Mouse (Mus musculus) MEL (cell line): ENCODE measurements around the gene Aldh1a1. TPM values are rescaled to one million over a fixed set of nuclear protein-coding genes. Genes with fewer than 3 reads are reported as not detected.

Experiments
- DNase-seq: peaks from one replicate; pipeline ENCODE4 v3.0.0; 2011; ENCODE audit warnings: low read depth, low spot score
- H3K27ac ChIP-seq: 2 replicates; pipeline ENCODE4 v1.5.1; 2012; ENCODE audit warnings: low read depth, mild to moderate bottlenecking, control low read depth, low read length, moderate library complexity; ENCODE audit not compliant: control insufficient read depth
- H3K27me3 ChIP-seq, 2 experiments: fragments of 150-350 bp in 1 of 2; sonication (generic) in 1 of 2; 2 replicates each; pipeline ENCODE4 v1.6.1; 2012; ENCODE audit warnings: low read length in 2 of 2, mild to moderate bottlenecking in 2 of 2, improper control_type of control experiment in 1 of 2, moderate library complexity in 1 of 2; ENCODE audit not compliant: insufficient read depth in 2 of 2, control insufficient read depth in 1 of 2
- H3K36me3 ChIP-seq, 2 experiments: 2 replicates each; pipeline ENCODE4 v1.6.1; 2012 to 2014; ENCODE audit warnings: low read length in 2 of 2, improper control_type of control experiment in 1 of 2, inconsistent platforms in 1 of 2, mild to moderate bottlenecking in 1 of 2; ENCODE audit not compliant: insufficient read depth in 2 of 2, control insufficient read depth in 1 of 2
- H3K4me1 ChIP-seq, 2 experiments: fragments of 150-350 bp in 1 of 2; sonication (generic) in 1 of 2; 2 replicates each; pipeline ENCODE4 v1.6.1; 2012; ENCODE audit warnings: low read length in 2 of 2, improper control_type of control experiment in 1 of 2, mild to moderate bottlenecking in 1 of 2; ENCODE audit not compliant: insufficient read depth in 2 of 2, control insufficient read depth in 1 of 2
- H3K4me3 ChIP-seq, 2 experiments: fragments of 150-350 bp in 1 of 2; sonication (generic) in 1 of 2; 2 replicates each; pipeline ENCODE4 v1.5.1; 2012; ENCODE audit warnings: low read depth in 2 of 2, low read length in 2 of 2, mild to moderate bottlenecking in 2 of 2, moderate library complexity in 2 of 2, control low read depth in 1 of 2, improper control_type of control experiment in 1 of 2; ENCODE audit not compliant: control insufficient read depth in 1 of 2, insufficient read depth in 1 of 2
- H3K79me2 ChIP-seq: 2 replicates; pipeline ENCODE4 v1.6.1; 2012; ENCODE audit warnings: mild to moderate bottlenecking, low read length, moderate library complexity; ENCODE audit not compliant: control insufficient read depth, poor library complexity, insufficient read depth
- H3K9ac ChIP-seq: 2 replicates; pipeline ENCODE4 v1.6.1; 2012; ENCODE audit warnings: low read depth, mild to moderate bottlenecking, control low read depth, low read length, moderate library complexity; ENCODE audit not compliant: control insufficient read depth, poor library complexity, severe bottlenecking
- H3K9me3 ChIP-seq: fragments of 150-350 bp; sonication (generic); replicated peaks from 2 replicates; pipeline ENCODE4 v1.6.1; 2012; ENCODE audit warnings: mild to moderate bottlenecking, low read length, improper control_type of control experiment, moderate library complexity; ENCODE audit not compliant: insufficient read depth
- CHD1 ChIP-seq: IDR thresholded peaks from 2 replicates; pipeline ENCODE4 v1.6.1; 2012; ENCODE audit warnings: low read depth, mild to moderate bottlenecking, inconsistent platforms, low read length, improper control_type of control experiment
- CHD2 ChIP-seq: IDR thresholded peaks from 2 replicates; pipeline ENCODE4 v1.6.1; 2011; ENCODE audit warnings: low read length, improper control_type of control experiment
- CTCF ChIP-seq, 3 experiments: IDR thresholded peaks in 2 of 3; conservative IDR thresholded peaks in 1 of 3; 2 replicates each; pipeline ENCODE4 v1.5.1; 2011 to 2012; ENCODE audit warnings: low read length in 3 of 3, low read depth in 2 of 3, mild to moderate bottlenecking in 2 of 3, improper control_type of control experiment in 1 of 3, inconsistent platforms in 1 of 3, mixed read lengths in 1 of 3, moderate library complexity in 1 of 3; ENCODE audit not compliant: control insufficient read depth in 1 of 3, insufficient read depth in 1 of 3, poor library complexity in 1 of 3, severe bottlenecking in 1 of 3
- E2F4 ChIP-seq: IDR thresholded peaks from 2 replicates; pipeline ENCODE4 v1.6.1; 2011; ENCODE audit warnings: low read depth, low read length, improper control_type of control experiment, borderline replicate concordance
- ELF1 ChIP-seq: IDR thresholded peaks from 2 replicates; pipeline ENCODE4 v1.6.1; 2014; ENCODE audit warnings: low read depth, mild to moderate bottlenecking, inconsistent platforms, low read length, improper control_type of control experiment, moderate library complexity
- ETS1 ChIP-seq: IDR thresholded peaks from 2 replicates; pipeline ENCODE4 v1.6.1; 2012; ENCODE audit warnings: low read depth, mild to moderate bottlenecking, inconsistent platforms, low read length, improper control_type of control experiment, moderate library complexity
- GABPA ChIP-seq: IDR thresholded peaks from 2 replicates; pipeline ENCODE4 v1.6.1; 2012; ENCODE audit warnings: low read depth, mild to moderate bottlenecking, inconsistent platforms, low read length, improper control_type of control experiment, moderate library complexity
- GATA1 ChIP-seq: IDR thresholded peaks from 2 replicates; pipeline ENCODE4 v1.6.1; 2011; ENCODE audit warnings: low read depth, low read length, improper control_type of control experiment
- HCFC1 ChIP-seq: IDR thresholded peaks from 2 replicates; pipeline ENCODE4 v1.6.1; 2012; ENCODE audit warnings: low read depth, mild to moderate bottlenecking, inconsistent platforms, low read length, improper control_type of control experiment, moderate library complexity
- JUND ChIP-seq: IDR thresholded peaks from 2 replicates; pipeline ENCODE4 v1.6.1; 2011; ENCODE audit warnings: low read depth, mild to moderate bottlenecking, improper control_type of control experiment, low read length
- KAT2A ChIP-seq: conservative IDR thresholded peaks from 2 replicates; pipeline ENCODE4 v1.6.1; 2012; ENCODE audit warnings: low read depth, low read length, improper control_type of control experiment, inconsistent platforms
- MAX ChIP-seq: IDR thresholded peaks from 2 replicates; pipeline ENCODE4 v1.6.1; 2011; ENCODE audit warnings: low read length, improper control_type of control experiment
- MEF2A ChIP-seq: IDR thresholded peaks from 2 replicates; pipeline ENCODE4 v1.6.1; 2014; ENCODE audit warnings: low read depth, mild to moderate bottlenecking, inconsistent platforms, low read length, improper control_type of control experiment; ENCODE audit not compliant: poor library complexity, insufficient replicate concordance, severe bottlenecking; ENCODE audit errors: extremely low read depth
- MYC ChIP-seq: IDR thresholded peaks from 2 replicates; pipeline ENCODE4 v1.6.1; 2011; ENCODE audit warnings: low read depth, mild to moderate bottlenecking, low read length, improper control_type of control experiment, moderate library complexity
- POLR2A ChIP-seq, 2 experiments: IDR thresholded peaks; 2 replicates each; pipeline ENCODE4 v1.6.1; 2011 to 2012; ENCODE audit warnings: low read length in 2 of 2, mild to moderate bottlenecking in 2 of 2, control low read depth in 1 of 2, improper control_type of control experiment in 1 of 2, low read depth in 1 of 2, moderate library complexity in 1 of 2; ENCODE audit not compliant: control insufficient read depth in 1 of 2, insufficient read depth in 1 of 2, poor library complexity in 1 of 2
- POLR2AphosphoS2 ChIP-seq: IDR thresholded peaks from 2 replicates; pipeline ENCODE4 v1.6.1; 2011; ENCODE audit warnings: low read length, improper control_type of control experiment
- POLR2AphosphoS5 ChIP-seq: IDR thresholded peaks from 2 replicates; pipeline ENCODE4 v1.6.1; 2012; ENCODE audit warnings: low read depth, borderline replicate concordance, mild to moderate bottlenecking, inconsistent platforms, low read length, moderate library complexity, mixed read lengths
- RAD21 ChIP-seq: IDR thresholded peaks from 2 replicates; pipeline ENCODE4 v1.6.1; 2011; ENCODE audit warnings: mild to moderate bottlenecking, low read depth, low read length, improper control_type of control experiment
- SMC3 ChIP-seq: IDR thresholded peaks from 2 replicates; pipeline ENCODE4 v1.6.1; 2011; ENCODE audit warnings: low read depth, low read length, improper control_type of control experiment
- USF1 ChIP-seq: IDR thresholded peaks from 2 replicates; pipeline ENCODE4 v1.6.1; 2014; ENCODE audit warnings: low read depth, mild to moderate bottlenecking, inconsistent platforms, low read length, improper control_type of control experiment, moderate library complexity
- USF2 ChIP-seq, 2 experiments: IDR thresholded peaks; 2 replicates each; pipeline ENCODE4 v1.6.1; 2011 to 2012; ENCODE audit warnings: improper control_type of control experiment in 2 of 2, low read length in 2 of 2, borderline replicate concordance in 1 of 2, inconsistent platforms in 1 of 2, low read depth in 1 of 2, mild to moderate bottlenecking in 1 of 2; ENCODE audit not compliant: insufficient read depth in 1 of 2
- ZKSCAN1 ChIP-seq: IDR thresholded peaks from 2 replicates; pipeline ENCODE4 v1.6.1; 2012; ENCODE audit warnings: low read depth, mild to moderate bottlenecking, inconsistent platforms, low read length, improper control_type of control experiment, moderate library complexity
- ZMIZ1 ChIP-seq: IDR thresholded peaks from 2 replicates; pipeline ENCODE4 v1.6.1; 2012; ENCODE audit warnings: low read depth, mild to moderate bottlenecking, inconsistent platforms, low read length, improper control_type of control experiment, moderate library complexity
- ZNF384 ChIP-seq: IDR thresholded peaks from 2 replicates; pipeline ENCODE4 v1.6.1; 2012; ENCODE audit warnings: low read depth, mild to moderate bottlenecking, inconsistent platforms, low read length, improper control_type of control experiment
- polyA plus RNA-seq, 2 experiments: library from polyadenylated mRNA; stranded (reverse) in 1 of 2; unstranded in 1 of 2; fragments of >175 nt in 1 of 2; fragments of >200 nt in 1 of 2; gene quantifications; 2 replicates each; pipeline versions ENCODE4 v1.2.1 to v1.2.4; 2012; ENCODE audit warnings: low replicate concordance in 2 of 2, low read depth in 1 of 2; ENCODE audit not compliant: insufficient read length in 2 of 2, insufficient read depth in 1 of 2, missing spikeins in 1 of 2
- total RNA-seq: library from RNA; depleted of rRNA; stranded (reverse); fragments of 300-350 nt; gene quantifications from 2 replicates; pipeline ENCODE4 v1.2.3, GENCODE M21; 2012; rRNA removed

Gene Aldh1a1
- total RNA-seq (6.3 and 10.3 TPM in 2 replicates), polyA plus RNA-seq (1 to 10 TPM in 1 of 2 experiments, not detected in 1; 2.3 TPM)

- Histone ChIP-seq H3K79me2 (no peaks in the 10 kb centered on the region), H3K9ac (no peak within 1 kb of the TSS), H3K9me3 (no peaks in the 10 kb centered on the region), H3K27ac (no peak within 1 kb of the TSS), H3K4me1 (no peaks in the 10 kb centered on the region), H3K4me3 (no peak within 1 kb of the TSS), H3K36me3 (no peaks in the 10 kb centered on the region), H3K27me3 (no peaks in the 10 kb centered on the region)
- DNase-seq, result no peak
- no peak for TF ChIP-seq ZNF384
- TF ChIP-seq POLR2A (IDR thresholded peaks at IDR 0.05; ENCODE audit: control insufficient read depth in 1 of 2, insufficient read depth in 1 of 2, low read depth in 1 of 2, low read length in 2 of 2, poor library complexity in 1 of 2), result no peak
- TF ChIP-seq KAT2A, result no peak
- TF ChIP-seq SMC3, result no peak
- no peak for TF ChIP-seq RAD21
- TF ChIP-seq MYC, result no peak
- no peak for TF ChIP-seq CHD1
- TF ChIP-seq USF2 (IDR thresholded peaks at IDR 0.05; ENCODE audit: borderline replicate concordance in 1 of 2, insufficient read depth in 1 of 2, low read depth in 1 of 2, low read length in 2 of 2), result no peak
- TF ChIP-seq JUND, result no peak
- no peak for TF ChIP-seq E2F4
- TF ChIP-seq CTCF (IDR thresholded peaks at IDR 0.05 in 2 of 3, conservative IDR thresholded peaks at IDR 0.05 in 1 of 3; ENCODE audit: control insufficient read depth in 1 of 3, insufficient read depth in 1 of 3, low read depth in 2 of 3, low read length in 3 of 3, poor library complexity in 1 of 3, severe bottlenecking in 1 of 3), result no peak
- TF ChIP-seq GATA1, result no peak
These were observed at the start of gene Aldh1a1 for GRCm38 (mm10) chr19:20492491-20492890. Gene Aldh1a1 (plus strand): TSS chr19:20492715.

GRCm38 (mm10) chr19:20447807-20448206, 44.7 kb upstream of the Aldh1a1 start:
- Histone ChIP-seq H3K4me1 (no peaks in the 10 kb centered on the region), H3K9me3 (no peaks in the 10 kb centered on the region), H3K79me2 (no peaks in the 10 kb centered on the region), H3K27ac (no peak overlapping the region), H3K36me3 (no peaks in the 10 kb centered on the region), H3K4me3 (no peak overlapping the region), H3K9ac (no peak overlapping the region), H3K27me3 (no peaks in the 10 kb centered on the region)
- no peak for DNase-seq
- TF ChIP-seq ZMIZ1 (no peak), MEF2A (no peak)

DNA sequence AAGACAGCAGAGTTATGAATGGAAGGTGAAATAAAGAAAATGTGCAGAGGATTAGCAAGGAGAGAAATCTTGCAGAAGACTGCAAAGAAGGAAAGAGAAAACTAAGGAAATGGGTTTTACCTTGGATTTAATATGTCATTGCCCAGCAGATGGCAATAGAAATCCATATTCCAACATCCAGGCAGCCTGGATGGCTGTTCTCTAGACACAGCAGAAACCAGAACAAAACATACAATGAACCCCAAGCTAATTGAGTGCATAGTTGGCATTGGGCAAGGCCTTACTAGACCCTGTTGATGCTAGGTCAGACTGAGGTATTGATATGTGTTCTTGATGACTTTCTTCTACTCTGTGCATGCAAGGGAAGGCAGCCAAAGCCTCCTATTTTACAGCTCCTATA, 43.0 kb upstream of the Aldh1a1 start:
- H3K27ac ChIP-seq, result no peak overlapping the region
- no peak overlapping the region for H3K4me3 ChIP-seq
- H3K79me2 ChIP-seq, result no peaks in the 10 kb centered on the region
- no peak overlapping the region for H3K9ac ChIP-seq
- H3K27me3 ChIP-seq, result no peaks in the 10 kb centered on the region
- no peaks in the 10 kb centered on the region for H3K36me3 ChIP-seq
- no peaks in the 10 kb centered on the region for H3K9me3 ChIP-seq
- DNase-seq, result peak; percentile 14
- H3K4me1 ChIP-seq, result no peaks in the 10 kb centered on the region
- no peak for TF ChIP-seq GABPA
- TF ChIP-seq ETS1, result no peak
- TF ChIP-seq ZKSCAN1, result no peak
- no peak for TF ChIP-seq HCFC1
- peak; percentile 54 for TF ChIP-seq RAD21
- no peak for TF ChIP-seq ELF1
- TF ChIP-seq CTCF (IDR thresholded peaks at IDR 0.05 in 2 of 3, conservative IDR thresholded peaks at IDR 0.05 in 1 of 3; ENCODE audit: control insufficient read depth in 1 of 3, insufficient read depth in 1 of 3, low read depth in 2 of 3, low read length in 3 of 3, poor library complexity in 1 of 3, severe bottlenecking in 1 of 3), result peak in 1 of 3 experiments; percentile 38; a peak in 2 of 6 replicates
- no peak for TF ChIP-seq ZMIZ1
- no peak for TF ChIP-seq E2F4
- no peak for TF ChIP-seq GATA1
- TF ChIP-seq USF2 (IDR thresholded peaks at IDR 0.05; ENCODE audit: borderline replicate concordance in 1 of 2, insufficient read depth in 1 of 2, low read depth in 1 of 2, low read length in 2 of 2), result no peak
- TF ChIP-seq POLR2AphosphoS5, result no peak
- TF ChIP-seq MAX, result no peak
- peak; percentile 52 for TF ChIP-seq SMC3
- TF ChIP-seq USF1, result no peak
- no peak for TF ChIP-seq POLR2AphosphoS2
- no peak for TF ChIP-seq CHD2
- no peak for TF ChIP-seq JUND
- TF ChIP-seq MEF2A, result no peak
